Mouse (Mus musculus) heart, embryonic 10.5 days (tissue): ENCODE results near the gene Kcnab2. TPM values are rescaled to one million over a fixed set of nuclear protein-coding genes. Genes with fewer than 3 reads are reported as not detected.

ENCODE experiments used
- DNase-seq: peaks from one replicate; pipeline ENCODE4 v3.0.0-alpha.2; 2017; ENCODE audit warnings: low spot score
- H3K27ac ChIP-seq: fragments of 300-500 bp; sonication (generic); 2 replicates; pipeline ENCODE4 v1.5.1; 2016; ENCODE audit warnings: mild to moderate bottlenecking
- H3K27me3 ChIP-seq: fragments of 300-500 bp; sonication (generic); 2 replicates; pipeline ENCODE4 v1.6.1; 2016; ENCODE audit warnings: mild to moderate bottlenecking; ENCODE audit not compliant: poor library complexity, insufficient read depth, severe bottlenecking
- H3K36me3 ChIP-seq: fragments of 300-500 bp; sonication (generic); 2 replicates; pipeline ENCODE4 v1.6.1; 2016; ENCODE audit warnings: mild to moderate bottlenecking, moderate library complexity
- H3K4me1 ChIP-seq: fragments of 300-500 bp; sonication (generic); 2 replicates; pipeline ENCODE4 v1.6.1; 2016; ENCODE audit warnings: mild to moderate bottlenecking
- H3K4me3 ChIP-seq: fragments of 300-500 bp; sonication (generic); 2 replicates; pipeline ENCODE4 v1.5.1; 2016; ENCODE audit warnings: mild to moderate bottlenecking, moderate library complexity
- H3K9me3 ChIP-seq: fragments of 300-500 bp; sonication (generic); 2 replicates; pipeline ENCODE4 v1.6.1; 2016; ENCODE audit warnings: mild to moderate bottlenecking, moderate library complexity
- WGBS: fragments of 180-500 bp; shearing (Covaris S2); methylation state at CpG from one replicate; pipeline ENCODE4 v1.1.7; 2016; 5-methylcytosine and 5-hydroxymethylcytosine counted together
- polyA plus RNA-seq: library from polyadenylated mRNA; unstranded; fragments of >200 nt; fragmentation: Nextera tagmentation; extraction: Ambion mirVana; gene quantifications from 2 replicates; pipeline ENCODE4 v1.2.1, GENCODE M21; 2016

Gene Kcnab2
- polyA plus RNA-seq, 1 experiment from 2014 or later, result 4.2 TPM

DNA sequence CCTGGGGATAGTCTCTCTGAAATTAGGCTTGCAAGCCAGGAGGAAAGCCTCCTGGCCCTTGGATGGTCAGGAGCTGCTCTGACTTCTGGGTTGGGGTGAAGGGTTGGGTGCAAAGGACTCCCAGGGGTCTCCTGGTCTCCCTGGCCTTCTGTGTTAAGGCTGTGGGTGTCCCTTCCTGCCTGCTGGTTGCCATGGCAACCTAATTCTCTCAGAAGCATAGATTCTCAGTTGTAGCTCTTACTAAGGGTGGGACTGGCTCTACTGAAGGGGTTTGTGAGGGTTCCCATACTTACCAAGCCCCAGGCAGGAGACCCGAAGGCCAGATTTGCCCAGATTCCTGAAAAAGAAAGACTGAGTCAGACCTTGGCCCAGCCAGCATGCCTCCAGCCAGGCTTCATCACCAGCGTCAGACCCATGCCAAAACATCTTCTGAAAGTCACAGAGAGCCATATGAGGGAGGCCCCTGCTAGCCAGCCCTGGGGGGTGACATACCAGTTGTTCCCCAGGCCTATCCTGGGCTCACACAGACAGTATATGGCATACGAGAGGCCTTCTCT is 65.1 kb downstream of the Kcnab2 start:
- peaks cover 22% of the 10 kb centered on the region for H3K4me1 ChIP-seq
- no peak overlapping the region for H3K4me3 ChIP-seq
- no peaks in the 10 kb centered on the region for H3K36me3 ChIP-seq
- WGBS, result 73% methylated on average over 3 of the region's 3 CpGs
- no peak overlapping the region for H3K27ac ChIP-seq
- no peak for DNase-seq
- H3K9me3 ChIP-seq, result no peaks in the 10 kb centered on the region
- H3K27me3 ChIP-seq, result peaks cover 10% of the 10 kb centered on the region

DNA sequence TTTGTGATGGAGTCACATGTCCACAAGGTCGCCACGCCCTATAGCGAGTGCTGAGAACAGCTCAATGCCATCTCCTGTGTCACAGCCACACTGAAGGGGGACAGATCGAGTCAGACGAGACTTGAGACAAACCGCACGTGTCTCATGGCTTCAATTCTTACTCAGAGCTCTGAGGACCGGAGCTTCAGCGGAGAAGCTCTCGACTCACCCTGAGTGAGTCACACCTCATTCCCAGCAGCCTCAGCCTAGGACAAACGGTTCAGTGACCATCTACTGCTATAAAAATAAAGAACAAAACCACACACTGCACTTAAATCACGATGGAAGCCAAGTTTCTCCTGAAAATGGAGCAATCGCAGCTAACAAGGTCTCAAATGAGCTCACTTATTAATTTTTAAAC is 66.7 kb downstream of the Kcnab2 start:
- Histone ChIP-seq H3K9me3 (no peaks in the 10 kb centered on the region), H3K36me3 (no peaks in the 10 kb centered on the region), H3K27me3 (peaks cover 8% of the 10 kb centered on the region; the same call in 1 of the 2 replicates), H3K4me3 (no peak overlapping the region), H3K4me1 (peaks cover 22% of the 10 kb centered on the region), H3K27ac (no peak overlapping the region)
- DNase-seq, result no peak
- WGBS, result 70% methylated on average over 13 of the region's 13 CpGs

DNA sequence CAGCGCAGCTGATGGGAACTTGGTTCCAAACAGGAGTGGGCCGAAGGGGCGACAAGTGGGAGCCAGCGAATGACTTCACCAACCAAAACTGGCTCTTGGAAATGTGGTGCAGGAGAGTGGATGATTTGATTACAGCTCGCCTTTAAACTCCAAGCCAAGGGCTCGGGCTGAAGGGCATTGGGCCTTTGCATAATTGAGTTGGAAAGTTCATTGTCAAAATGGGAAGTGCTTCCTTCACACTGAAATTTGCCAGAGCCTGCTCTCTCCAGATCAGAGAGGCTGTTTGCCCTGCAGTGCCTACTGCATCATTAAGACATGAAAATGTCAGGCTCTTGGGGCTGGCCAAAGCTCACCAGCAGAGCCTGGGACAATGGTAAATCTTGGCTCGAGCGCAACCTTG is 71.1 kb downstream of the Kcnab2 start:
- WGBS, result 78% methylated on average over 8 of the region's 8 CpGs

DNA sequence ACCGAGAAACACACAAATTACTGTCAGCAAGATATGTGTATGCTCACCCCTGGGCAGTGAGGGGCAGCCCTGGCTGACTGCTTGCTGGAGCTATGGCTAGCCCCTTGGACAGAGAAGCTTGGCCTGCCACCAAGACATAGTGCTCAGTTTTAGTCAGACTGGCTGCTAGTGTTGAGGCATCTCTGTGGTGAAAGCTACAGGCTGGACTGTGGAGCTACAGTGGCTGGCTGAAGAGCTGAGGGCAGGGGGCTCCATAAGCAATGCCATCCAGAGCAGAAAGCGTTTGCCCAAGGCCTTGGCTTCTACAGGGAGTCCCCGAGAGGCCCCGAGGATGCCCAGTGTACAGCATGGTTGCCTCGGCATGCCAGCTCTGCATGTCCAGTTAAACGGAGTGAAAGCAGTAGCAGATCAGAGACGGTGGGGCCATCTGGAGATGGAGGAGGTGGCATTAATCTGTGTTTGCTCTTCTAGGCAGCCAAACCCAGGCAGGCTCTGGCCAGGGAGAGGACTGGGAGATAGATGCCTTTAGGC is 71.9 kb downstream of the Kcnab2 start:
- Histone ChIP-seq H3K27me3 (peaks cover 13% of the 10 kb centered on the region; the same call in 1 of the 2 replicates), H3K4me1 (peaks cover under 1% of the 10 kb centered on the region; the same call in 1 of the 2 replicates), H3K9me3 (no peaks in the 10 kb centered on the region), H3K4me3 (no peak overlapping the region), H3K36me3 (no peaks in the 10 kb centered on the region), H3K27ac (no peak overlapping the region)
- no peak for DNase-seq
- 73% methylated on average over 7 of the region's 7 CpGs for WGBS

More for the DNA sequence above, 71.1 kb downstream of the Kcnab2 start:
- Histone ChIP-seq H3K27me3 (peaks cover 13% of the 10 kb centered on the region; the same call in 1 of the 2 replicates), H3K4me3 (no peak overlapping the region), H3K9me3 (no peaks in the 10 kb centered on the region), H3K27ac (no peak overlapping the region), H3K36me3 (no peaks in the 10 kb centered on the region), H3K4me1 (peaks cover 9% of the 10 kb centered on the region; the same call in 1 of the 2 replicates)
- DNase-seq, result no peak

DNA sequence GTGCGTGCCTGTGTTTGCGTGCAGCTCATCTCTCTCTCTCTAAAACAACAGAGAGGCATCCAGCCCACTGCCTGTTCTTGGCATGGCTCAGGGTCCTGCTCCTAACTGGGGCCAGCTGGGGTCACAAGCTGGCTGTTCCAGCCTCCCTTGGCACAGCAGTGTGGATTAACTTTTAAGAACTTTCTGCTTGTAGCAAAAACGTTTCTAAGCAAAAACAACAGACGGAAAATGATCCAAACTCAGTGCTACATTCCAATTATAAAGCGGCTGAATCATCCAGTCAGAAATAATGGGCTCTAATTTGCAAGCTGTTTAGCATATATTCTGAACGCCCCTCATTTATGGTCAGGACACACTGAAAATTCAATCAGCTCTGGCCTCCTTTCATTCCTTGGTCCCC is 72.5 kb downstream of the Kcnab2 start:
- H3K9me3 ChIP-seq, result no peaks in the 10 kb centered on the region
- no peaks in the 10 kb centered on the region for H3K36me3 ChIP-seq
- no peak overlapping the region for H3K27ac ChIP-seq
- peaks cover 13% of the 10 kb centered on the region; the same call in 1 of the 2 replicates for H3K27me3 ChIP-seq
- no peak for DNase-seq
- 70% methylated on average over 6 of the region's 6 CpGs for WGBS
- H3K4me3 ChIP-seq, result no peak overlapping the region
- H3K4me1 ChIP-seq, result no peaks in the 10 kb centered on the region

DNA sequence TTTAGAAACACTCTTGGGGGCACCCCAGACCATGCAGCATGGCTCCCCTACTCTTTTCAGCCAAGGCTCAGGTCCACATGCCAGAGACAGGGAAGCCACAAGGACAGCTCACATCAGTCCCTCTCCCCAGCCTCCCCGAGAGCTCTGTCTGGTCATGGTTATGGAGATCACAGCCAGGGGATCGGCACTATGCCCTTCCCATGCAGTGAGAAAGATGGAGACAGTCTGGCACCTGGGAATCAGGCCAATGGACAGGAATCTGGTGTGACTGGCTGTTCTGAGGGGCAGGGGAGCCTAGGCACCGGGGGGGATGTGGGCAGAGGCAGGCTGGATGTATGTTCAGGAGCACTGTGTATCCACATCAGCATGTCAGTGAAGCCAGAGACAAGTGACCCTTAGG is 78.7 kb downstream of the Kcnab2 start:
- Histone ChIP-seq H3K27ac (no peak overlapping the region), H3K27me3 (peaks cover 28% of the 10 kb centered on the region), H3K9me3 (no peaks in the 10 kb centered on the region), H3K36me3 (no peaks in the 10 kb centered on the region), H3K4me1 (no peaks in the 10 kb centered on the region), H3K4me3 (no peak overlapping the region)
- DNase-seq, result no peak
- WGBS, result 65% methylated on average over 3 of the region's 3 CpGs

DNA sequence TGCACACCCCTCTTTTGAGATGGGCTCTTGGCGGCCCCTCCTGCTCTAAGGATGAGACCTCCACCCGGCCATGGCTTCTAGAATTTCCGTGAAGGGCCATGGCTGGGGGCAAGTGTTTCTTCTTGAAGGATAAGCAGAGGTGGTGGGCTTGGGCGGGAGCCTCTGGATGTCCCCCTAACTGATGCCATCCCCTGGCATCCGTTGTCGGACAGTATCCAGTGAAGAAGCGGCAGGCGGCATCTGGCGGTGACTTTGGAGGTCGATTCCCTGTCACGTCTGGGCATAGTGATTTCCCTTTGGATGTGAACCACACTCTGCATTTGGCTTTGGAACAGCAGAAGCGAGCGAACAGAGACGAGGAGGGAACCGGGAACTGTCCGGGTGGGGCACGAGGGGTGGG is 85.0 kb downstream of the Kcnab2 start:
- WGBS, result 84% methylated on average over 17 of the region's 17 CpGs
- no peaks in the 10 kb centered on the region for H3K36me3 ChIP-seq
- H3K27ac ChIP-seq, result no peak overlapping the region
- peaks cover 70% of the 10 kb centered on the region for H3K27me3 ChIP-seq
- H3K4me3 ChIP-seq, result no peak overlapping the region
- DNase-seq, result no peak
- H3K4me1 ChIP-seq, result no peaks in the 10 kb centered on the region
- H3K9me3 ChIP-seq, result no peaks in the 10 kb centered on the region

DNA sequence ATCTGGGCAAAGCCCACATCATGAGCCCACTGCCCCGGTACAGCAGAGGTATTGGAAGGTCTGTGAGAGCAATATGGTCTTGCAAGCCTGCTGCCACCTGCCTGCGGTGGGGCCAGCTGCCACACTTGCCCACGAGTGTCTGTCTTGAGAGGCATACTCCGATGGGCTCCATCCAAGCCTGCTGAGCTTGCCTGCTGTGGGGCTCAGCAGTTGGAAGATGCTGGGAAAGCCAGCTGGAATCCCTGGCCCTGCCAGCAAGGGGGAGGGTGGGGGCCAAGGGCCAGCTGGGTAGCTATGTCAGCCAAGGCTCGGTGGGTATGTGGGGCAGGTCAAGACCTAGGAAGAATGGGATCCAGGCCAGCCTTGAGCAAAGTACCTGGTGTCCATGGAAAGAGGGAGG is 85.5 kb downstream of the Kcnab2 start:
- no peaks in the 10 kb centered on the region for H3K9me3 ChIP-seq
- H3K36me3 ChIP-seq, result no peaks in the 10 kb centered on the region
- H3K4me3 ChIP-seq, result no peak overlapping the region
- no peaks in the 10 kb centered on the region for H3K4me1 ChIP-seq
- no peak overlapping the region for H3K27ac ChIP-seq
- WGBS, result 76% methylated on average over 5 of the region's 5 CpGs
- peaks cover 69% of the 10 kb centered on the region for H3K27me3 ChIP-seq
- DNase-seq, result no peak

DNA sequence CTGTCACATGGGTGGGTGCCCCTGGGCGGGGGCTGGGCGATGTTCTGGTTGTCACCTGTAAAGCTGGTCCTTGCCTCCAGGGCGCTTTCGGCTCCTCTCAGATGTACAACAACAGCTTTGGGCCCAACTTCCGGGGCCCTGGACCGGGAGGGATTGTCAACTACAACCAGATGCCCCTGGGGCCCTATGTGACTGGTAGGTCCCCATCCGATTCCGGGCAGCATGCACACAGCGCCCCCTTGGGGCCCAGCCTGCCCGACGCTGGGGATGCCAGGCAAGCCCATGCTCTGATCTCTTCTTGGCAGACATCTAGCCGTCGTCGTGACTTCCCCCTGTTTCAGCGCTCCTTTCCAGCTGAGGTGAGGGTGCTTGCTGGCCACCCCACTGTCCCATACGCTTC is 92.0 kb downstream of the Kcnab2 start:
- H3K9me3 ChIP-seq, result no peaks in the 10 kb centered on the region
- peak; percentile 79 for DNase-seq
- H3K27ac ChIP-seq, result no peak overlapping the region
- H3K36me3 ChIP-seq, result no peaks in the 10 kb centered on the region
- H3K27me3 ChIP-seq, result peaks cover 28% of the 10 kb centered on the region
- 58% methylated on average over 16 of the region's 16 CpGs for WGBS
- no peak overlapping the region for H3K4me3 ChIP-seq
- H3K4me1 ChIP-seq, result no peaks in the 10 kb centered on the region

DNA sequence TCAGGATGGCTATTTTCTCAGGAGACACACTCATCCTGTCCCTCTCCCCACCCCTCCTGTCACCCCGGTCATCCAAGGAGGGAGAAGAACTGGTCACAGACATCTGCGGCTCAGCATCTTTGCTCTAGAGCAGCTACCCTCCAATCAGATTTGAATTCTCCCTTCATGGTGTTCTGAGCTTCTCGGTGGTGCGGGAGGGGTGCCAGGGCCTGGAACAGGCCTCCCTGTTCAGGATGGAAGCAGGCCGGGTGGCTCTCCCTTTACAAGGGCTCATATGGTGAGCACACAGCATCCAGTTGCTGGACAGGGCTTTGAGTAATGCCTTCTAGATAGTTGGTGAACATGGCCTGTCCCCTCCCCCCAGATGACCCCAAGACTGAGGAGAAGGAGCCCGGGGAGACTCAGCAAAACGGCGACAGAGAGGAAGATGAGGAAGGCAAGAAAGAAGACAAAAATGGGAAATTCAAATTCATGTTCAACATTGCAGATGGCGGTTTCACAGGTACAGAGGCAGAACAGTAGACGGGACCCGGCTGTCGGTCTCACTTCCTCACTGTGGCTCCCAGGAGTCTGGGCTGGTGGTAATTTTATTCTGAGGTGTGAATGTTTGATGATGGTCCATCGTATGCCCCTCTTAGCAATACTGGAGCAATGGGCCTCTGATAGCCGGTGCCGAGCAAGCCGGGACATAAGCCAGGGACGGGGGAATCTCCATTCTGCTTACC is 95.0 kb downstream of the Kcnab2 start:
- H3K4me3 ChIP-seq, result no peak overlapping the region
- no peak for DNase-seq
- WGBS, result 87% methylated on average over 17 of the region's 17 CpGs

DNA sequence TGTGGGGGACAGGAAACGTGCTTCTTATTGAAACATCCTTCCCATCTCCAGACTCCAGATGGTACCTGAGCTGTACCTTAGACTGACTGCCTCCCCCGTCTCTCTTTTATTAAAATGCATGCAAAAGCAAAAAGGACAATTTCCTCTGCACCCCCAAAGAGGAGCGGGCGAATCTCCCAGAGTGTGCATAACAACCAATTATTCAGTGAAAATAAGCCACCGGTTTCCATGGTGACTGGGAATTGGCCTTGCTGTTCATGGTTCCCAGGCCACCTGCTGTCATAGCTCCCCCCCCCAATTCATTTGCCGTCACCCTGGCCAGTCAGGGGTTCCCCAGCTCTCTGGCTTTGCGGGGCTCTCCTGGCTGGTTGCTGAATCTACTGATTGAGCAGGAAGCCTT is 112.4 kb downstream of the Kcnab2 start:
- whole genome bisulfite sequencing, result 66% methylated on average over 7 of the region's 7 CpGs
- Histone ChIP-seq H3K27me3 (peaks cover 67% of the 10 kb centered on the region), H3K27ac (no peak overlapping the region), H3K4me1 (peaks cover 25% of the 10 kb centered on the region), H3K9me3 (no peaks in the 10 kb centered on the region), H3K4me3 (no peak overlapping the region), H3K36me3 (no peaks in the 10 kb centered on the region)
- no peak for DNase-seq

More for the DNA sequence above, 95.0 kb downstream of the Kcnab2 start:
- H3K36me3 ChIP-seq, result no peaks in the 10 kb centered on the region
- no peaks in the 10 kb centered on the region for H3K9me3 ChIP-seq
- no peak overlapping the region for H3K27ac ChIP-seq
- peaks cover 31% of the 10 kb centered on the region for H3K27me3 ChIP-seq
- H3K4me1 ChIP-seq, result no peaks in the 10 kb centered on the region

DNA sequence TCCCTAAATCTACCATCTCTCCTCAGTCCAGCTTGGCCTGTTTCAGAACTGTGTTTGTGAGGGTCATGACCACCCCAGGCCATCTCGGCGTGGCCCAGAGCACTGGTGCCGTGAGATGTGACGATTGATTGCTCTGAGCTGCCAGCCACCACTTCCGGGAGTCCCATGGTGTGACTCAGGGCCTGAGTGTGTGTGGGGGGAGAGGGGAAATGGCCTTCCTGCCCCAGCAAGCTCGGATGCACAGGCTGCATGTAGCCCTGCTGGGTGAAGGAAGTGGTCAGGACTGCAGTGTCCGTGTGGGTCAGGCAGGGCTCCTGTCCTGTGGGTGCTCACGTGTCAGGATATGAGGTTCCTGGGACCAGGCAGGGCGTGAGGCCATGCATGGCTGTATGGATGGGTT is 115.5 kb downstream of the Kcnab2 start:
- Histone ChIP-seq H3K27me3 (peaks cover 89% of the 10 kb centered on the region), H3K4me3 (no peak overlapping the region), H3K27ac (no peak overlapping the region), H3K36me3 (no peaks in the 10 kb centered on the region), H3K4me1 (peaks cover 23% of the 10 kb centered on the region), H3K9me3 (no peaks in the 10 kb centered on the region)
- no peak for DNase-seq
- 55% methylated on average over 9 of the region's 9 CpGs for WGBS

DNA sequence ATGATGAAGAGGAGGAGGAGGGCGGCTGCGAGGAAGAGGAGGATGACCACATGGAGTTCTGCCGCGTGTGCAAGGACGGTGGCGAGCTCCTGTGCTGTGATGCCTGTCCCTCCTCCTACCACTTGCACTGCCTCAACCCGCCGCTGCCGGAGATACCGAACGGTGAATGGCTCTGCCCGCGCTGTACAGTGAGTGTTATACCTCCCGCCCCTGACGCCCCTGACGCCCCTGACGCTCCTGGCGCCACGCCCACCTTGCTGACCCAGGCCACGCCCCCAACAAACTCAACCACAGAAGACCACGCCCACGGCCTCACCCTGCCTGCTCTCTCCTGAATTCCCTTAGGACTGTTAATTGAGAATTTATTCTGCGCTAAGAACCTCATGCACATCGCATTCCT is 116.8 kb downstream of the Kcnab2 start:
- Histone ChIP-seq H3K36me3 (no peaks in the 10 kb centered on the region), H3K27me3 (peaks cover 87% of the 10 kb centered on the region), H3K4me1 (peaks cover 23% of the 10 kb centered on the region), H3K9me3 (no peaks in the 10 kb centered on the region), H3K4me3 (peak overlapping the region; percentile 48), H3K27ac (no peak overlapping the region)
- DNase-seq, result peak; percentile 93
- WGBS, result 2% methylated on average over 24 of the region's 24 CpGs
